Mouse (Mus musculus) limb, embryonic 13.5 days (tissue): ENCODE data around the gene Flt1. TPM values are rescaled to one million over a fixed set of nuclear protein-coding genes. Genes with fewer than 3 reads are reported as not detected.

Source experiments
- ATAC-seq: fragments of 200-750 bp; cut with Nextera tagmentation; 2 replicates; pipeline ENCODE4 v1.8.0; 2017; ENCODE audit warnings: low read depth, moderate number of reproducible peaks, moderate TSS enrichment; ENCODE audit not compliant: low FRiP score
- H3K27ac ChIP-seq: fragments of 300-500 bp; sonication (generic); 2 replicates; pipeline ENCODE4 v1.5.1; 2015; ENCODE audit warnings: inconsistent platforms, mild to moderate bottlenecking, moderate library complexity
- H3K27me3 ChIP-seq: fragments of 300-500 bp; sonication (generic); 2 replicates; pipeline ENCODE4 v1.6.1; 2015; ENCODE audit warnings: mild to moderate bottlenecking, inconsistent platforms
- H3K36me3 ChIP-seq: fragments of 300-500 bp; sonication (generic); 2 replicates; pipeline ENCODE4 v1.6.1; 2015; ENCODE audit warnings: inconsistent platforms, mild to moderate bottlenecking, moderate library complexity
- H3K4me1 ChIP-seq: fragments of 300-500 bp; sonication (generic); 2 replicates; pipeline ENCODE4 v1.6.1; 2015; ENCODE audit warnings: inconsistent platforms
- H3K4me2 ChIP-seq: fragments of 300-500 bp; sonication (generic); replicated peaks from 2 replicates; pipeline ENCODE4 v1.6.1; 2015; ENCODE audit warnings: inconsistent platforms, mild to moderate bottlenecking, moderate library complexity
- H3K4me3 ChIP-seq: fragments of 300-500 bp; sonication (generic); 2 replicates; pipeline ENCODE4 v1.5.1; 2015; ENCODE audit warnings: moderate library complexity, mild to moderate bottlenecking, inconsistent platforms
- H3K9ac ChIP-seq: fragments of 300-500 bp; sonication (generic); 2 replicates; pipeline ENCODE4 v1.6.1; 2015; ENCODE audit warnings: mild to moderate bottlenecking, inconsistent platforms
- H3K9me3 ChIP-seq: fragments of 300-500 bp; sonication (generic); 2 replicates; pipeline ENCODE4 v1.6.1; 2016; ENCODE audit warnings: inconsistent platforms
- WGBS: fragments of 180-500 bp; shearing (Covaris S2); methylation state at CpG from one replicate; pipeline ENCODE4 v1.1.7; 2015; 5-methylcytosine and 5-hydroxymethylcytosine counted together
- polyA plus RNA-seq: library from polyadenylated mRNA; unstranded; fragments of >200 nt; fragmentation: Nextera tagmentation; extraction: Ambion mirVana; gene quantifications from 2 replicates; pipeline ENCODE4 v1.2.1, GENCODE M21; 2015

Gene Flt1
- polyA plus RNA-seq, 1 experiment from 2014 or later: 9.5 TPM

- H3K27me3 ChIP-seq: peaks cover 94% of the 10 kb centered on the region
- 32% methylated on average over 8 of the region's 8 CpGs for WGBS
- no peak overlapping the region for H3K9ac ChIP-seq
- H3K4me3 ChIP-seq: no peak overlapping the region
- peaks cover 17% of the 10 kb centered on the region for H3K4me1 ChIP-seq
- no peak overlapping the region for H3K4me2 ChIP-seq
- H3K36me3 ChIP-seq: no peaks in the 10 kb centered on the region
- no peak overlapping the region for H3K27ac ChIP-seq
- no peak for ATAC-seq
- H3K9me3 ChIP-seq: no peaks in the 10 kb centered on the region
These were observed 4.4 kb downstream of the Flt1 start for GRCm38 (mm10) chr5:147721438-147721837.

DNA sequence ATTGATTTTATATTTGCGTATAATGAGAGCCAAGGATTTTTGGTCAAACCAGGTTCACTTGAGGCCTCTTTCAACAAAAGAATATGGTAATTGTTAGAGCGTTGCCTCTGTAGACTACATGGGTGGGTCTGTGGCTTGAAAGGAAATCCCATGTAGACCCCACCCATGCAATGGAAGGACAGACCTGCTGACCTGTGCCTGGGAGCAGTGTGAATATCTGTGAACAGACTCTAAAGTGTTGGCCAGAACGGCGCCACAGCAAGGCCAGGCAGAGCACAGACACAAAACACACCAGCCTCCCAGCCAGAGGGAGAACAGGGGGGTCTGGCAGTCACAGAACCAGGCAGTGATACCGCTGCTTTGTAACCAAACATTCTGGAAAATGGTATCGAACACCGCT, 7.5 kb downstream of the Flt1 start:
- no peak overlapping the region for H3K4me3 ChIP-seq
- H3K4me1 ChIP-seq: no peaks in the 10 kb centered on the region
- no peak overlapping the region for H3K9ac ChIP-seq
- WGBS: 87% methylated on average over 7 of the region's 7 CpGs
- H3K27ac ChIP-seq: no peak overlapping the region
- no peaks in the 10 kb centered on the region for H3K36me3 ChIP-seq
- H3K4me2 ChIP-seq: no peak overlapping the region
- H3K27me3 ChIP-seq: peaks cover 68% of the 10 kb centered on the region
- no peak for ATAC-seq
- no peaks in the 10 kb centered on the region for H3K9me3 ChIP-seq

DNA sequence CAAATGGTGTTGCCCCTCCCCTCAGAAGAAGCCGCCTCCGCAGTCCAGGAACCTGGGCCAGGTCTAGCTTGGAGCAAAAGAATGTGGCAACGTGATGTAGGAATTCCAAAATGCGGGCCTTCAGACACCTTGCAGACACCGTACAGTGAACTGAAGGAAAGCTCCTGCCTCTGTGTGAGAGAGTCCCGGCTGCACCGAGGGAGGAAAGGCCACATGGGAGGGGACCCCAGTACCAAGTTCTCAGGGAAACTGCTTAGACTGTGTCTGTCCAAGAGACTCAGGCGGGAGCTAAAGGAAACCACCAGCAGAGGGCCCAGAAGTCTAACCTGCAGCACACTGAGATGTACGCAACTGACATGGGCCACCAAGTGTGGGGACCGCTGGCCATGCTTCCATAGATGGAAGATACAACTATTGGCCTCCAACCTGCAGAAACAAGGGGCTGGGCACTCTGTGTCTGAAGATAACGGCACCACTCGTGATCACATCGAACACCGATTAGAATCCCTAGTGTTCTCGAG, 9.1 kb downstream of the Flt1 start:
- Histone ChIP-seq H3K9me3 (no peaks in the 10 kb centered on the region), H3K4me2 (no peak overlapping the region), H3K36me3 (no peaks in the 10 kb centered on the region), H3K4me1 (no peaks in the 10 kb centered on the region), H3K9ac (no peak overlapping the region), H3K27ac (no peak overlapping the region), H3K27me3 (peaks cover 55% of the 10 kb centered on the region), H3K4me3 (no peak overlapping the region)
- ATAC-seq: no peak
- 67% methylated on average over 15 of the region's 15 CpGs for WGBS

- 82% methylated on average over 9 of the region's 9 CpGs for WGBS
- H3K27me3 ChIP-seq: peaks cover 50% of the 10 kb centered on the region
- no peak for ATAC-seq
These were observed 9.5 kb downstream of the Flt1 start for GRCm38 (mm10) chr5:147716276-147716675.

DNA sequence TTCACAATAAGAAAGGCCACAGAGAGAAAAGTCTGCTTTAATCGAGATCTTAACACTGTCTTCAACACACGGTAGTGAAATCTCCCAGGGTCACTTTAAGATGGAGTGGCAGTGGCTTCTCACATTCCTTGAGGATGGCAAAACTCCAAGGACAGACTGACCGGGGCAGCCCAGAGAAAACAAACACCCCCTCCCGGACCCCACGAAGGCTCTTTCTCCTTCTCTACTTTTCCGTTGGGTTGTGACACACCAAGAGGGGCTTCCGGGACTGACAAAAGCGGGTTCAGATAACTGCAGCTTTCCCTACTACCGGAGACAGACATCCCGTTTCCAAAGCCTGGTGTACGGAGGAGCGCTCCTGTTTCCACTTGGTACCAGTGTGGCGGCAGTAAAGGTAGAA, 10.4 kb downstream of the Flt1 start:
- H3K36me3 ChIP-seq: no peaks in the 10 kb centered on the region
- no peaks in the 10 kb centered on the region for H3K9me3 ChIP-seq
- H3K4me1 ChIP-seq: no peaks in the 10 kb centered on the region
- H3K4me3 ChIP-seq: no peak overlapping the region
- WGBS: 81% methylated on average over 13 of the region's 13 CpGs
- no peak overlapping the region for H3K9ac ChIP-seq
- H3K4me2 ChIP-seq: no peak overlapping the region
- peaks cover 41% of the 10 kb centered on the region for H3K27me3 ChIP-seq
- ATAC-seq: no peak
- H3K27ac ChIP-seq: no peak overlapping the region

More at GRCm38 (mm10) chr5:147716276-147716675, 9.5 kb downstream of the Flt1 start:
- Histone ChIP-seq H3K27ac (no peak overlapping the region), H3K9ac (no peak overlapping the region), H3K4me2 (no peak overlapping the region), H3K4me3 (no peak overlapping the region), H3K36me3 (no peaks in the 10 kb centered on the region), H3K9me3 (no peaks in the 10 kb centered on the region), H3K4me1 (no peaks in the 10 kb centered on the region)

GRCm38 (mm10) chr5:147708500-147708899, 17.3 kb downstream of the Flt1 start:
- Histone ChIP-seq H3K4me2 (no peak overlapping the region), H3K4me1 (no peaks in the 10 kb centered on the region), H3K4me3 (no peak overlapping the region), H3K9ac (no peak overlapping the region), H3K9me3 (0 out of 2 replicates have a peak, but pooled peaks cover 3% of the 10 kb centered on the region), H3K27me3 (no peaks in the 10 kb centered on the region), H3K36me3 (no peaks in the 10 kb centered on the region), H3K27ac (no peak overlapping the region)
- ATAC-seq: no peak
- 40% methylated on average over 4 of the region's 4 CpGs for WGBS

GRCm38 (mm10) chr5:147707479-147707878, 18.3 kb downstream of the Flt1 start:
- Histone ChIP-seq H3K27me3 (no peaks in the 10 kb centered on the region), H3K9ac (no peak overlapping the region), H3K4me3 (no peak overlapping the region), H3K4me1 (no peaks in the 10 kb centered on the region), H3K9me3 (0 out of 2 replicates have a peak, but pooled peaks cover 3% of the 10 kb centered on the region), H3K4me2 (no peak overlapping the region), H3K27ac (no peak overlapping the region), H3K36me3 (no peaks in the 10 kb centered on the region)
- no peak for ATAC-seq
- WGBS: 48% methylated on average over 4 of the region's 4 CpGs

- H3K9me3 ChIP-seq: 0 out of 2 replicates have a peak, but pooled peaks cover 3% of the 10 kb centered on the region
- H3K36me3 ChIP-seq: no peaks in the 10 kb centered on the region
- no peak for ATAC-seq
- H3K27me3 ChIP-seq: no peaks in the 10 kb centered on the region
- H3K4me1 ChIP-seq: no peaks in the 10 kb centered on the region
- no peak overlapping the region for H3K4me2 ChIP-seq
- no peak overlapping the region for H3K4me3 ChIP-seq
- no peak overlapping the region for H3K27ac ChIP-seq
- 41% methylated on average over 4 of the region's 4 CpGs for WGBS
- H3K9ac ChIP-seq: no peak overlapping the region
These were observed 20.9 kb downstream of the Flt1 start for GRCm38 (mm10) chr5:147704890-147705289.

GRCm38 (mm10) chr5:147702423-147702822, 23.4 kb downstream of the Flt1 start:
- H3K4me3 ChIP-seq: no peak overlapping the region
- no peaks in the 10 kb centered on the region for H3K36me3 ChIP-seq
- no peak overlapping the region for H3K4me2 ChIP-seq
- WGBS: 82% methylated on average over 5 of the region's 5 CpGs
- no peaks in the 10 kb centered on the region for H3K4me1 ChIP-seq
- ATAC-seq: no peak
- H3K9me3 ChIP-seq: no peaks in the 10 kb centered on the region
- H3K9ac ChIP-seq: no peak overlapping the region
- H3K27ac ChIP-seq: no peak overlapping the region
- H3K27me3 ChIP-seq: peaks cover 5% of the 10 kb centered on the region

GRCm38 (mm10) chr5:147701024-147701423, 24.8 kb downstream of the Flt1 start:
- H3K27me3 ChIP-seq: peaks cover 8% of the 10 kb centered on the region
- no peak overlapping the region for H3K4me2 ChIP-seq
- H3K9ac ChIP-seq: no peak overlapping the region
- no peak for ATAC-seq
- H3K4me1 ChIP-seq: no peaks in the 10 kb centered on the region
- no peak overlapping the region for H3K4me3 ChIP-seq
- 97% methylated on average over 3 of the region's 3 CpGs for WGBS
- no peaks in the 10 kb centered on the region for H3K9me3 ChIP-seq
- no peaks in the 10 kb centered on the region for H3K36me3 ChIP-seq
- no peak overlapping the region for H3K27ac ChIP-seq

- H3K4me2 ChIP-seq: no peak overlapping the region
These were observed 27.8 kb downstream of the Flt1 start for GRCm38 (mm10) chr5:147698044-147698443.

GRCm38 (mm10) chr5:147697165-147697564, 28.6 kb downstream of the Flt1 start:
- no peaks in the 10 kb centered on the region for H3K36me3 ChIP-seq
- H3K9me3 ChIP-seq: no peaks in the 10 kb centered on the region; the same call in 1 of the 2 replicates
- no peak overlapping the region for H3K27ac ChIP-seq
- 21% methylated on average over 5 of the region's 5 CpGs for WGBS
- H3K4me3 ChIP-seq: no peak overlapping the region
- H3K9ac ChIP-seq: no peak overlapping the region
- no peak overlapping the region for H3K4me2 ChIP-seq
- ATAC-seq: no peak
- H3K4me1 ChIP-seq: no peaks in the 10 kb centered on the region
- H3K27me3 ChIP-seq: peaks cover 8% of the 10 kb centered on the region

More at GRCm38 (mm10) chr5:147698044-147698443, 27.8 kb downstream of the Flt1 start:
- Histone ChIP-seq H3K9ac (no peak overlapping the region), H3K4me1 (no peaks in the 10 kb centered on the region), H3K9me3 (no peaks in the 10 kb centered on the region; the same call in 1 of the 2 replicates), H3K27me3 (peaks cover 8% of the 10 kb centered on the region), H3K4me3 (no peak overlapping the region), H3K36me3 (no peaks in the 10 kb centered on the region), H3K27ac (no peak overlapping the region)
- no peak for ATAC-seq
- WGBS: 41% methylated on average over 13 of the region's 13 CpGs

- no peak overlapping the region for H3K4me3 ChIP-seq
- H3K27ac ChIP-seq: no peak overlapping the region
- H3K9ac ChIP-seq: no peak overlapping the region
- H3K27me3 ChIP-seq: peaks cover 3% of the 10 kb centered on the region; the same call in 1 of the 2 replicates
- 93% methylated on average over 1 of the region's 1 CpGs for WGBS
- ATAC-seq: no peak
- no peaks in the 10 kb centered on the region for H3K4me1 ChIP-seq
- H3K9me3 ChIP-seq: no peaks in the 10 kb centered on the region; the same call in 1 of the 2 replicates
- H3K4me2 ChIP-seq: no peak overlapping the region
- H3K36me3 ChIP-seq: no peaks in the 10 kb centered on the region
These were observed 33.2 kb downstream of the Flt1 start for GRCm38 (mm10) chr5:147692622-147693021.
